Mouse (Mus musculus): Measurements from ENCODE around the gene Ptprf. TPM values are rescaled to one million over a fixed set of nuclear protein-coding genes. Genes with fewer than 3 reads are reported as not detected.

The Ptprf gene
- polyA plus RNA-seq, 1 experiment from 2014 or later, result 46.8 TPM

GRCm38 (mm10) chr4:118171006-118171405 is 120.2 kb downstream of the Ptprf start:
- peaks cover 51% of the 10 kb centered on the region for H3K36me3 ChIP-seq (ENCODE audit: control insufficient read depth, insufficient read depth, low read length)
- ATAC-seq (ENCODE audit: insufficient number of reproducible peaks, low FRiP score, low TSS enrichment, low read depth), result no peak
- no peaks in the 10 kb centered on the region for H3K27me3 ChIP-seq (ENCODE audit: control insufficient read depth, insufficient read depth, low read length)
- DNase-seq (ENCODE audit: low spot score), result peak; percentile 36
- H3K4me2 ChIP-seq (ENCODE audit: low read depth, severe bottlenecking), result no peak overlapping the region
- no peaks in the 10 kb centered on the region for H3K4me1 ChIP-seq (ENCODE audit: control insufficient read depth, insufficient read depth, low read length)
- 89% methylated on average over 9 of the region's 9 CpGs for WGBS
- H3K27ac ChIP-seq (replicated peaks; ENCODE audit: low read depth, low read length), result no peak overlapping the region
- no peak overlapping the region for H3K4me3 ChIP-seq (ENCODE audit: low read depth, low read length)
- H3K9ac ChIP-seq (ENCODE audit: low read length), result no peak overlapping the region
- no peaks in the 10 kb centered on the region for H3K9me3 ChIP-seq (ENCODE audit: control insufficient read depth, low read length)

- H3K27ac ChIP-seq (replicated peaks; ENCODE audit: low read depth, low read length), result no peak overlapping the region
- no peak for DNase-seq (ENCODE audit: low spot score)
- no peaks in the 10 kb centered on the region for H3K4me1 ChIP-seq (ENCODE audit: control insufficient read depth, insufficient read depth, low read length)
- H3K9me3 ChIP-seq (ENCODE audit: control insufficient read depth, low read length), result no peaks in the 10 kb centered on the region
- no peak for ATAC-seq (ENCODE audit: insufficient number of reproducible peaks, low FRiP score, low TSS enrichment, low read depth)
- H3K36me3 ChIP-seq (ENCODE audit: control insufficient read depth, insufficient read depth, low read length), result peaks cover 71% of the 10 kb centered on the region
- H3K9ac ChIP-seq (ENCODE audit: low read length), result no peak overlapping the region
- no peak overlapping the region for H3K4me2 ChIP-seq (ENCODE audit: low read depth, severe bottlenecking)
- WGBS, result 96% methylated on average over 12 of the region's 12 CpGs
- H3K27me3 ChIP-seq (ENCODE audit: control insufficient read depth, insufficient read depth, low read length), result no peaks in the 10 kb centered on the region
- no peak overlapping the region for H3K4me3 ChIP-seq (ENCODE audit: low read depth, low read length)
Measured at GRCm38 (mm10) chr4:118162123-118162522, 129.1 kb downstream of the Ptprf start.

Small RNAs within 50 kb of the gene (microRNA-seq; reads per million reads assigned to microRNA genes)
- gene Mir7226, result 1.2 reads per million

Other genes with a start within 250 kb of the Ptprf start
- 6.3 and 7.3 TPM in 2 replicates for gene St3gal3, start 156.5 kb downstream of the Ptprf start, polyA plus RNA-seq (2014; fragmentation: Nextera tagmentation; extraction: Ambion mirVana)
- gene Kdm4a, start 111.4 kb downstream of the Ptprf start, polyA plus RNA-seq (2014; fragmentation: Nextera tagmentation; extraction: Ambion mirVana), result 63.9 and 71.4 TPM in 2 replicates
- gene Szt2, start 117.9 kb upstream of the Ptprf start, polyA plus RNA-seq (2014; fragmentation: Nextera tagmentation; extraction: Ambion mirVana), result 11.0 and 13.3 TPM in 2 replicates
- gene Med8, start 117.9 kb upstream of the Ptprf start, polyA plus RNA-seq (2014; fragmentation: Nextera tagmentation; extraction: Ambion mirVana), result 130 and 134 TPM in 2 replicates
- gene Elovl1, start 136.7 kb upstream of the Ptprf start, polyA plus RNA-seq (2014; fragmentation: Nextera tagmentation; extraction: Ambion mirVana), result 42.7 and 48.8 TPM in 2 replicates
- 355 and 368 TPM in 2 replicates for gene Cdc20, start 145.9 kb upstream of the Ptprf start, polyA plus RNA-seq (2014; fragmentation: Nextera tagmentation; extraction: Ambion mirVana)
- gene Mpl, start 166.1 kb upstream of the Ptprf start, polyA plus RNA-seq (2014; fragmentation: Nextera tagmentation; extraction: Ambion mirVana), result 1.3 TPM in 2 replicates
- 9.9 and 12.6 TPM in 2 replicates for gene Tie1, start 198.7 kb upstream of the Ptprf start, polyA plus RNA-seq (2014; fragmentation: Nextera tagmentation; extraction: Ambion mirVana)
- gene 2610528J11Rik, start 235.6 kb upstream of the Ptprf start, polyA plus RNA-seq (2014; fragmentation: Nextera tagmentation; extraction: Ambion mirVana), result 1.0 and 1.6 TPM in 2 replicates

Data from limb, embryonic 11.5 days (tissue).